Mouse (Mus musculus): ENCODE measurements around the gene Syt7. TPM values are rescaled to one million over a fixed set of nuclear protein-coding genes. Genes with fewer than 3 reads are reported as not detected.
A peak's percentile ranks its signal among the peaks of the same experiment; 100 is the strongest.

Syt7 gene
- polyA plus RNA-seq (2014; fragmentation: Nextera tagmentation; extraction: Ambion mirVana), result 3.7 and 4.7 TPM in 2 replicates

GRCm38 (mm10) chr19:10388615-10389313 is at the start of gene Syt7:
Syt7 (plus strand) TSS chr19:10389090.
- peak within 1 kb of the TSS; percentile 74 for H3K9ac ChIP-seq (ENCODE audit: low read length)
- DNase-seq (ENCODE audit: low spot score), result peak; percentile 96
- H3K4me3 ChIP-seq (ENCODE audit: low read depth, low read length), result peak within 1 kb of the TSS; percentile 69
- no peaks in the 10 kb centered on the region for H3K36me3 ChIP-seq (ENCODE audit: control insufficient read depth, insufficient read depth, low read length)
- H3K27me3 ChIP-seq (ENCODE audit: control insufficient read depth, insufficient read depth, low read length), result peaks cover 19% of the 10 kb centered on the region
- peak within 1 kb of the TSS; percentile 70 for H3K4me2 ChIP-seq (ENCODE audit: low read depth)
- under 1% methylated on average over 53 of the region's 78 CpGs for WGBS
- H3K4me1 ChIP-seq (ENCODE audit: control insufficient read depth, insufficient read depth, low read length), result peaks cover 6% of the 10 kb centered on the region
- ATAC-seq (ENCODE audit: insufficient read depth, low FRiP score, low TSS enrichment), result peak; percentile 71
- H3K27ac ChIP-seq (ENCODE audit: low read depth, low read length), result no peak within 1 kb of the TSS
- no peaks in the 10 kb centered on the region for H3K9me3 ChIP-seq (ENCODE audit: control insufficient read depth, low read length)

- 19% methylated on average over 5 of the region's 5 CpGs for WGBS
- no peaks in the 10 kb centered on the region; the same call in 1 of the 2 replicates for H3K36me3 ChIP-seq (ENCODE audit: control insufficient read depth, insufficient read depth, low read length)
- H3K9ac ChIP-seq (ENCODE audit: low read length), result no peak overlapping the region
- ATAC-seq (ENCODE audit: insufficient read depth, low FRiP score, low TSS enrichment) (no peak), DNase-seq (ENCODE audit: low spot score) (no peak)
- no peak overlapping the region for H3K4me3 ChIP-seq (ENCODE audit: low read depth, low read length)
- H3K27me3 ChIP-seq (ENCODE audit: control insufficient read depth, insufficient read depth, low read length), result no peaks in the 10 kb centered on the region
- H3K4me2 ChIP-seq (ENCODE audit: low read depth), result no peak overlapping the region
- no peak overlapping the region for H3K27ac ChIP-seq (ENCODE audit: low read depth, low read length)
- H3K9me3 ChIP-seq (ENCODE audit: control insufficient read depth, low read length), result no peaks in the 10 kb centered on the region
- H3K4me1 ChIP-seq (ENCODE audit: control insufficient read depth, insufficient read depth, low read length), result no peaks in the 10 kb centered on the region
Observed at GRCm38 (mm10) chr19:10339271-10339670, 49.6 kb upstream of the Syt7 start.

- no peak overlapping the region for H3K4me2 ChIP-seq (ENCODE audit: low read depth)
- WGBS, result 30% methylated on average over 5 of the region's 5 CpGs
- no peak for ATAC-seq (ENCODE audit: insufficient read depth, low FRiP score, low TSS enrichment)
- DNase-seq (ENCODE audit: low spot score), result no peak
- H3K4me3 ChIP-seq (ENCODE audit: low read depth, low read length), result no peak overlapping the region
- no peaks in the 10 kb centered on the region for H3K4me1 ChIP-seq (ENCODE audit: control insufficient read depth, insufficient read depth, low read length)
- H3K36me3 ChIP-seq (ENCODE audit: control insufficient read depth, insufficient read depth, low read length), result no peaks in the 10 kb centered on the region; the same call in 1 of the 2 replicates
- no peak overlapping the region for H3K9ac ChIP-seq (ENCODE audit: low read length)
- H3K9me3 ChIP-seq (ENCODE audit: control insufficient read depth, low read length), result no peaks in the 10 kb centered on the region
- H3K27me3 ChIP-seq (ENCODE audit: control insufficient read depth, insufficient read depth, low read length), result no peaks in the 10 kb centered on the region
- no peak overlapping the region for H3K27ac ChIP-seq (ENCODE audit: low read depth, low read length)
Observed at GRCm38 (mm10) chr19:10340661-10341060, 48.2 kb upstream of the Syt7 start.

- no peaks in the 10 kb centered on the region for H3K4me1 ChIP-seq (ENCODE audit: control insufficient read depth, insufficient read depth, low read length)
- WGBS, result 18% methylated on average over 11 of the region's 11 CpGs
Observed at GRCm38 (mm10) chr19:10341152-10341551, 47.7 kb upstream of the Syt7 start.

GRCm38 (mm10) chr19:10341817-10342439 is 47.0 kb upstream of the Syt7 start:
- Histone ChIP-seq H3K27me3 (ENCODE audit: control insufficient read depth, insufficient read depth, low read length) (no peaks in the 10 kb centered on the region), H3K4me2 (ENCODE audit: low read depth) (no peak overlapping the region), H3K36me3 (ENCODE audit: control insufficient read depth, insufficient read depth, low read length) (no peaks in the 10 kb centered on the region; the same call in 1 of the 2 replicates), H3K27ac (ENCODE audit: low read depth, low read length) (no peak overlapping the region), H3K9me3 (ENCODE audit: control insufficient read depth, low read length) (no peaks in the 10 kb centered on the region), H3K9ac (ENCODE audit: low read length) (no peak overlapping the region), H3K4me3 (ENCODE audit: low read depth, low read length) (no peak overlapping the region), H3K4me1 (ENCODE audit: control insufficient read depth, insufficient read depth, low read length) (no peaks in the 10 kb centered on the region)
- ATAC-seq (ENCODE audit: insufficient read depth, low FRiP score, low TSS enrichment) (no peak), DNase-seq (ENCODE audit: low spot score) (no peak)
- 50% methylated on average over 12 of the region's 12 CpGs for WGBS

More at GRCm38 (mm10) chr19:10341152-10341551, 47.7 kb upstream of the Syt7 start:
- Histone ChIP-seq H3K4me2 (ENCODE audit: low read depth) (no peak overlapping the region), H3K4me3 (ENCODE audit: low read depth, low read length) (no peak overlapping the region), H3K27me3 (ENCODE audit: control insufficient read depth, insufficient read depth, low read length) (no peaks in the 10 kb centered on the region), H3K9me3 (ENCODE audit: control insufficient read depth, low read length) (no peaks in the 10 kb centered on the region), H3K27ac (ENCODE audit: low read depth, low read length) (no peak overlapping the region), H3K9ac (ENCODE audit: low read length) (no peak overlapping the region), H3K36me3 (ENCODE audit: control insufficient read depth, insufficient read depth, low read length) (no peaks in the 10 kb centered on the region; the same call in 1 of the 2 replicates)
- ATAC-seq (ENCODE audit: insufficient read depth, low FRiP score, low TSS enrichment) (peak; percentile 42; the same call in 1 of the 2 replicates), DNase-seq (ENCODE audit: low spot score) (peak; percentile 81)

- DNase-seq (ENCODE audit: low spot score) (no peak), ATAC-seq (ENCODE audit: insufficient read depth, low FRiP score, low TSS enrichment) (no peak)
- no peak overlapping the region for H3K27ac ChIP-seq (ENCODE audit: low read depth, low read length)
- H3K4me2 ChIP-seq (ENCODE audit: low read depth), result no peak overlapping the region
- no peak overlapping the region for H3K9ac ChIP-seq (ENCODE audit: low read length)
- no peaks in the 10 kb centered on the region for H3K9me3 ChIP-seq (ENCODE audit: control insufficient read depth, low read length)
- no peaks in the 10 kb centered on the region for H3K4me1 ChIP-seq (ENCODE audit: control insufficient read depth, insufficient read depth, low read length)
- no peak overlapping the region for H3K4me3 ChIP-seq (ENCODE audit: low read depth, low read length)
- WGBS, result 77% methylated on average over 10 of the region's 10 CpGs
- no peaks in the 10 kb centered on the region; the same call in 1 of the 2 replicates for H3K36me3 ChIP-seq (ENCODE audit: control insufficient read depth, insufficient read depth, low read length)
- no peaks in the 10 kb centered on the region for H3K27me3 ChIP-seq (ENCODE audit: control insufficient read depth, insufficient read depth, low read length)
Observed at GRCm38 (mm10) chr19:10343866-10344265, 45.0 kb upstream of the Syt7 start.

GRCm38 (mm10) chr19:10345696-10346095 is 43.2 kb upstream of the Syt7 start:
- WGBS, result 35% methylated on average over 12 of the region's 12 CpGs
- no peak for DNase-seq (ENCODE audit: low spot score)
- Histone ChIP-seq H3K9ac (ENCODE audit: low read length) (no peak overlapping the region), H3K27me3 (ENCODE audit: control insufficient read depth, insufficient read depth, low read length) (no peaks in the 10 kb centered on the region), H3K27ac (ENCODE audit: low read depth, low read length) (no peak overlapping the region), H3K4me2 (ENCODE audit: low read depth) (no peak overlapping the region), H3K9me3 (ENCODE audit: control insufficient read depth, low read length) (no peaks in the 10 kb centered on the region), H3K4me1 (ENCODE audit: control insufficient read depth, insufficient read depth, low read length) (no peaks in the 10 kb centered on the region), H3K36me3 (ENCODE audit: control insufficient read depth, insufficient read depth, low read length) (no peaks in the 10 kb centered on the region; the same call in 1 of the 2 replicates), H3K4me3 (ENCODE audit: low read depth, low read length) (no peak overlapping the region)
- no peak for ATAC-seq (ENCODE audit: insufficient read depth, low FRiP score, low TSS enrichment)

- H3K27ac ChIP-seq (ENCODE audit: low read depth, low read length), result no peak overlapping the region
- no peaks in the 10 kb centered on the region for H3K9me3 ChIP-seq (ENCODE audit: control insufficient read depth, low read length)
- no peaks in the 10 kb centered on the region for H3K4me1 ChIP-seq (ENCODE audit: control insufficient read depth, insufficient read depth, low read length)
- H3K4me2 ChIP-seq (ENCODE audit: low read depth), result no peak overlapping the region
- DNase-seq (ENCODE audit: low spot score) (peak; percentile 1), ATAC-seq (ENCODE audit: insufficient read depth, low FRiP score, low TSS enrichment) (no peak)
- WGBS, result 52% methylated on average over 5 of the region's 5 CpGs
- no peaks in the 10 kb centered on the region for H3K27me3 ChIP-seq (ENCODE audit: control insufficient read depth, insufficient read depth, low read length)
- H3K9ac ChIP-seq (ENCODE audit: low read length), result no peak overlapping the region
- H3K4me3 ChIP-seq (ENCODE audit: low read depth, low read length), result no peak overlapping the region
- no peaks in the 10 kb centered on the region; the same call in 1 of the 2 replicates for H3K36me3 ChIP-seq (ENCODE audit: control insufficient read depth, insufficient read depth, low read length)
Observed at GRCm38 (mm10) chr19:10347628-10348273, 41.1 kb upstream of the Syt7 start.
